Mouse (Mus musculus) testis, postnatal 14 days (tissue): Measurements from ENCODE around the gene Vangl2.

Experiments used
- DNase-seq: peaks from one replicate; pipeline ENCODE4 v3.0.0; 2021; ENCODE audit warnings: low spot score

Vangl2 gene

DNA sequence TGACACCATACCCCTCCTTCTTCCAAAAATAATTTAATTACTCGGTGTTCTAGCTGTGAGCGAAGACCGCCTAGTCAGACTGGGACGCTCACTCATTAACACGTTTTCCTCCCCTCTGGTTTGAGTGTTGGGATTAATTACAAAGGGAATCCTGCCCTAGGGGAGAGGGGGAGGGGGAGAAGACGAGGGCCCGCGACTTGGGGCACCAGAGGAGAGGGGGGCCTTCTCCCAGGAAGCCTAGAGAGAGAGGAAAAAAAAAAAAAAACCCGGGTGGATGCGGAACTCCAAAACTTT lies 488 bp downstream of the Vangl2 start:
- DNase-seq, result no peak

DNA sequence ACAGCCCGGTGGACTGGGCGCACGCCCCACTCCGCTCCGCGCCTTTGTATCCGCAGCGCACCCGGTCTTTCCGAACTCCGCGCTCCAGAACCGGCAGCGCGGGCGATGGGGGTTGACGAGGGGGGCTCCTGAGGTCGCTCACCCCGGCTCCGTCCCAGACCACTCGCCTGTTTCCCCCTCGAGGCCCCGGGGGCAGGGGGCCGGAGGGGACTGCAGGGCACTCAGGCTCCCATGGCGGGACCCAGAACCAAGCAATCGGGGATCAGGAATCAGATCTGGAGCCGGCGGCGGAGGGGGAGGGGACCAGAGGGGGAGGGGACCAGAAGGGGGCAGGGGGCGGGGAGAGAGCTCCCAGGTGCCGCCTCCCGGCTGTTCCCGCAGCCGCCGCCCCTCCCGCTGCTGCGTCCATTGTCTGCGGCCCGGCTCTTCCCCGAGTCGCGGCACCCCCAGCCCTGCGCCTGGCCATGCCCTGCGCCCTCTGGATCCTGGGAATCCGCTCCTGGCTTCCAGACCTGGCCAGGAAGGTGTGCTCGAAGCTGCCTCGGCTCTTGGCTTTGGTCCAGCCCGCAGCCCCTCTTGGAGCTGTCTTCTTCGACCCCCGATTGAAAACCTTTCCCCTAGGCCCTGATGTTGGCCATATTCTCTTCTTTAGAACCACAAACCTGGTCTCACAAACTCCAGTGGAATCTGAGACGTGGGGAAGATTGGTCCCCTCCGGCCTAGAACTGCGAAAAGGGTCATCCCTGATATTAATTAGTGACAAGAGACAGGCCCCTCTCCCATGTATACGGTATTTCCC lies 1.0 kb downstream of the Vangl2 start:
- peak; percentile 83 for DNase-seq

DNA sequence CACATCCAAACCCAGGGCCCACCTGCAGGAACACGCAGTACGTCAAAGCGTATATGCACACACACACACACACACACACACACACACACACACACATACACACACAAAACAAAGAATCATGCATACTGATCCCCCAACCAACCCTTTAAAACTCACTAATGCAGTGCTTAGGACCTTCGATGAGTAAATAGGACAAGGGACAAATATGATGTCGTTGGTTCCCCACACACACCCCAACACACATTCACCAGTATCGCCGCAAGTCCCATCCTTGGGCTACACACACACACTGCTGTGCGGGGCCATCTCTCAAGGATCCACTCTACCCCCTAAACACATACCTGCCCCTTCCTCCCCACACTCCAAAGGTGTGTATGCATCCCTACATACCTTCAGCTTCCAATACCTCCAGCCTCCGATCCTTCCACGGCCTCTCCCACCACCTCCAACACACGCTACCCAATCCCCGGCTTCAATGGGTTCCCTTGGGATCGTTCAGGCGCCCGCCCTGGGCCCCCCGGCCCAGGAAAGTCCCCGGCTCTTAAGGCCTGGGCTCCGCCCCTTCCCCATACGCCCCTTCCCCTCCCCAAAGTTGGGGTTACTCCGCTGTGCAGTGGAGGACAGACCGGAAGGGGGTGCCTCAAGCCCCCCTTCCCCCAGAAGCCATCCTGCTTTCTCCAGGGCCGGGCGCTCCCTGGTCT lies 1.9 kb downstream of the Vangl2 start:
- DNase-seq, result no peak

DNA sequence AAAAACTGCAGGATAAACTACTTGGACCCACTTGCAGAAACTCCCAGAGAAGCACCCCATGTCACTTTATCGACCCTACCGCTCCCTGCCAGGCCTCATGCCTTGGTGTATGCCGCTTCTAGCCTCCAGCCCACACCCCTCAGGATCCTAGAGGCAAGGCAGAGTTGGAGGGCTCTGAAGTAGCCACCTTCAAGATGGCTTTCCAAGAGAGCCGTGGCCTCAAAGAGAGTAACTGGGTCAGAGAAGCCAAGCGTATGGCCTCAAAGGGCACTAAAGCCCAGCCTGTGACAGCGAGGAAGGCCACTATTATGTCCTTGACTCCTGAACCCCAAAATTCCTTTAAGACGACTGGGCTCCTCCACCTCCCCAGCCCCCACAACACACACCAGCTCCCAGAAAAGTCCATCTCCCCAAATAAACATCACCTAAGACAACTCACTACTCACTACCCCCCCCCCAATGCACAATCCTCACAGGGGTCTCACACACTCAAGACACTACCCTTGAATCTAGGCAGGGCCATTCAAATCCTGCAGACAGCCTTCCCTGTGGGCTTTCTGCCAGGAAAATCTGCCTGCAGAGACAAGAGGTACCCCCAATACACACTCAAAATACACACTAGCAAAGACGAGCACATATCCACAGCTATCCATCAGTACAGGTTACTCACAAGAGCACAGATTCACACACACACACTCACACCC lies 2.9 kb downstream of the Vangl2 start:
- DNase-seq, result no peak

DNA sequence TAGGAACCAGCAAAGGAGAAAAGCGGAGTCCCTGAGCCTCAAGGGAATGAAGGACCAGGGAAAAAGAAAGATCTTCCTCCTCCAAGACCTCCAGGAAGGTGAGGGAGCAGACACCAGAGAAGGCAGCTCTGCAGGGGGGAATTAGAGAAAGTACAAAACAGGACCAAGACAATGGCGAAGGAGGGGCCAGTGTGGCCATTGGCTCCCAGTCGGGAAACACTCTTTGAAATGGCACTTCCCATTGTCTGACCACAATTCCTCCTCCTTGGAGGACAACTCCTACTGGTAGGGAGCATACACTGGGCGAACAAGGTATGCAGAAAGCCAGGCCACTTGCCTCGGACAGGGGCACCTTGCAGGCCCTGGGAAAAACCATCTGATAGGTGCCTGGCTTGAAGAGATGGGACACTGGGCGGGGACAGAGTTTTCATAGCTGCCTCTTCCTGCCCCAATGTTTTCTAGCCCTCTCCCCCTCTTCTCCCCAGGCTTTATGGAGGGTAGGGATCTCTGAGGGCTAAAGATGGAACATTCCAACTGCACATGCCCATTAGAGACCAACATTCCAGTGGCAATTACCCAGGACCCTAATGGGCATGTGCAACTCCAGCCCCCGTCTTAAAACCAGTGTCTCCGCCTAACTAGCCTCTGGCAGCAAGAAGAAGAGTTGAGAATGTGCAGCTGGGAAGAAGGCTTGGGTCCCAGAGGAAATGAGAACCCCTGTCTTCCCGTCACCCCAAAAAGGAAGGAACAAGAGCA lies 3.9 kb downstream of the Vangl2 start:
- no peak for DNase-seq

GRCm38 (mm10) chr1:172019863-172020521 lies 8.3 kb downstream of the Vangl2 start:
- no peak for DNase-seq

- DNase-seq, result no peak
Measured at GRCm38 (mm10) chr1:172019339-172019738, 8.9 kb downstream of the Vangl2 start.

- no peak for DNase-seq
Measured at GRCm38 (mm10) chr1:172018336-172019311, 9.6 kb downstream of the Vangl2 start.

DNA sequence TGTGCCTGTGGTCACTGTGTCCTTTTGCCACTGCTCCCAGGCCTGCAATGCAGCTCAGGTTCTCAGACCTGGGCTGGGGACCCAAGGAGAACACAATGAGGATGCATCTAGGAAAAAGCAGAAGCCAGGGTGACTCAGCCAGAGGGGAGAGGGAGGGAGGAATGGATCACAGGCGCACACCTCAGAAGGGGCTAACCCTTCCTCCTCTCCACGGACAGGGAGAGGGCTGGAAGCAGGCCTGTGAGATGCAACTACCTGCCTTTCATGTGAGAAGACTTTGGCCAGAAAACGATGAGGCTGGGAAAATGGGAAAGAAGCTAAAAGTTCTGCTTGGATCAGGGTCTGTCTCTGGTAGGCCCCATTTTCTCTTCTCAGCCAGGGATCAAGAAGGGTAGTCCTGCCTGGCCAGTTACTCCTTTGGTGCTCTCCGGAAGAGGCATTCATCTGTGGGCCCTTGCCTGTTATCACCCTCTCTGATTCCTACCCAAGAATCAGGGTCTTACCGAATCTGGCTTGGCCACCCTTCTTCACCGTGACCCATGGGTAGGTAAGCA lies 10.7 kb downstream of the Vangl2 start:
- no peak for DNase-seq

DNA sequence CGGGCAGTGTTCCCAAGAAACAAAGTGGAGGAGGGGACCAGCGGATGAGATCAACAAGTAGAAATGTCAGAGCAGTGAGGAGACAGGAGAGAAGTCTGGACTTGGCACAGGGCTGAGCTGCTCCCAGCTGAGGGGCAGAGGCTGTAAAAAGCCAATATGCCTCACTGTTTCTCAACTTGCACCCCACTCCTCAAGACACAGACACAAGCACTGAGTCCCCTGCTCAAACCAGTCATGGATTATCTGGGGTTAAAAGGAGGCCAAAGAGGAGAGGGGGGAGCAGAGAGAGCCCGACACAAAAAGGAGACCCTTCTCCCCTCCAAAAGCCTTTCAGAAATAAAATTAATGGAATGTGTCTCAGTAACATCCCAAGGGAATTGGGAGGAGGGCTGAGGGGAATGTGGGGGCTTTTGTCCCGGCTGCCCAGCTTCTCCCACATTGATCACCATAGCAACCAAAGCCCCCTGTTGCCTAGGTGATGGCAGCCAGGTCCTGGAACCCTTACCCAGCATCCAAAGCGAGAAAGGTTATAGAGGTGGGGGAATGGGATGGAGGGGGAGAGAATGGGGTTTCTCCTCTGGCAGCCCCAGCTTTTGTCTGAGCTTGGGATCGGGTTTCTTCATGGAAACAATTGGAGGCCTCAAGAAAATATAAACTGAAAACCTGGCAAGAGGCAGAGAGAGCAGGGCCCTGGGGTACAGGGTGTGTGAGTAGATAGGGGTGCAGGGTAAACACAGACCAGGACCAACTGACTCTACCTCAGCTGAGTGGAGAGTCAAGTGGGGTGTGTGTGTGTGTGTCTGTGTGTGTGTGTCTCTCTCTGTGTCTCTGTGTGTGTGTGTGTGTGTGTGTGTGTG lies 11.4 kb downstream of the Vangl2 start:
- DNase-seq, result no peak

GRCm38 (mm10) chr1:172016031-172016430 lies 12.2 kb downstream of the Vangl2 start:
- DNase-seq, result no peak

DNA sequence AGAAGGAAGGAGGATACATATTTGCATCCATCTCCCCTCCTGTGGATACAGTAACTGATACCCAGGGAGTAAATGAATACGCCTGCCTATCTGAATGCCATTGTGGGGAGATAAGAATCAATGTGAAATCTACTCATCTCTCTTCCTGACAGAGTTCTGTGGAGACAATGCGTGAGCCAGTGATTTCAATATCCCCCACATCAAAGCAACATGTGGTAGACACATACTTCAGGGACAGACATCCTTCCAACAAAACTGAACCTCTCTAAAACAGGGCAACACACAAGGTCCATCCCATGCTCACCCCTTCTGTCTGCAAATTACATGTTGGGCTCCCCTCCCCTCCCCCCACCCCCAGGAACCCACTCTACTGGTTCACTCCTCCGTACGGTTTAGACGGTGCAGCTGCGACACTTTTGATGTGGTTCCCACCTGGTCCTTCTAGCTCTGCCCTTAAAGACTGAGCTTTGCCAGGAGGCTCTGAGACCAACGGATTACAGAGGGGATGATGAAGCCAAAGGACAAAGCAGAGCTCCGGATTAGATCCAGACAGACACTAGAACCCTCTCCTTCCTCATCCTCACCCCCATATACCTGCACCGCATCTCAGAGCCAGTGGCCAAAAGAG lies 12.8 kb downstream of the Vangl2 start:
- DNase-seq, result no peak

GRCm38 (mm10) chr1:172014771-172015170 lies 13.5 kb downstream of the Vangl2 start:
- DNase-seq, result no peak

DNA sequence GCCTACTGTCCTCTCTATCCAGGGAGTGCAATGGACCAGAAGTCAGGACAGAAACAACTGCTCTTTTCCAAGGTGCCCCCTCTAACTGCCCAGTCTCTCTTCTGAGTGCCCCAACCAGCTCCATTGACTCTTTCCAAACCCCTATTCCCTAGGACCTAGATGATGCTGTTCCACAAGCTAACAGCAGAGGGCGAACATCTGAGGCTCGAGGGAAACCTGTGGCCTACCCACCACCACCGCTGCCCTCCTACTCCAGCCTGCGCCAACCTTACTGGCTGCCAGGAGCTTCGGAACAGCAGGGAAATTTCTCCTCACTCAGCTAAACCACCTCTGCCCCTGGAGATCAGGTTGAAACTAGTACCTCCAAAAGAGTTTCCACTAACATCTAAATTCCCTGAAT lies 16.2 kb downstream of the Vangl2 start:
- DNase-seq, result peak; percentile 39

DNA sequence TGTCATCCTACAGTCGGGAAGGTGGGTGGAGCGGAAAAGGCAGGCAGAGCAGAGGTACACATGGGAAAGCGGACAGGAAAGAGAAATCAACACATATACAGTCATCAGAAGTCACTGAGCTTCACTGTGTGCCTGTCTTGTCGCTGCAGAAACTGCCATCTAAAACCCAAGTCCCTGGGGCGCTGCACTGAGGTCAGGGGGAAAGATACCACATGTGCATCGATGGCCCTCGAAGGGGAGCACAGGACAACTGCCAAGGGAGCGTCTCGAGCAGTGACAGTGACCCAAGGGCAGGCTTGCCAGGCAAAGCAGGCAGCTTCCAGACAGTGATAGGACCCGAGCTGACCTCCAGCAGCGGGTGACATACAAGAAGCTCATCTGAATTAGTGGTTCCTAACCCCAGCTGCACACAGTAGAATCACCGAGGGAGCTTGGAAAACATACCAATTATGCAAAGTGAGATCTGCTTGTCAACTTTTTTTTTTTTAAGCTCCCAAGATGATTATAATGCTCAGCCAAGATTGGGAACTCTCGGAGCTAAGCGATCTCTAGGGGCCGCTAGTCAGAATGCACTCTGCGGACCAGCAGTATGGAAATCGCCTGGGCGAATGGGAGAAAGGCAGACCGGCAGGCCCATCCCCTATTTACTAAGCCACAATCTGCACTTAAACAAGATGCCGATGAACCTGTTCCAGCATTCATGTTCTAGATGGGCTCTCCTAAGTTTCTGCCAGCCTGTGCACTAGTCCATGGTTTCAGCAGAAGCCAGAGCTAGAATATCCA lies 18.0 kb downstream of the Vangl2 start:
- no peak for DNase-seq

DNA sequence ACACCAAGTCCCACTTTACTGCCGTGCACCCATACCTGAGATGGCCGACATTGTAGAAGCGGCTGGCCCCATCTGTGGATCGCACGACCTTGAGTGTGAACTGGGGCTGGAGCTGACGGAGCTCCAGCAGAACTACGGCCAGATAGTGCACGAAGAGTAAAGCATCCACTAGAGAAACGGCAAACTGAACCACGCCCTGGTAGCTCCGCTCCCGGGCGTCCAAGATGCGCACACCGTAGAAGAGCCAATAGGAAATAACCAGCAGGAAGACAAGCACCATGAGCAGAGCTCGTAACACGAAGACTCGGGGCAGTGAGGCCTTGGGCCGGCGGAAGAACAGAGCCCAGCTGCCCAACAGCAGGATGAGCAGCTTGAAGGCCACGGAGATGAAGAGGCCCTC lies 18.8 kb downstream of the Vangl2 start:
- no peak for DNase-seq

DNA sequence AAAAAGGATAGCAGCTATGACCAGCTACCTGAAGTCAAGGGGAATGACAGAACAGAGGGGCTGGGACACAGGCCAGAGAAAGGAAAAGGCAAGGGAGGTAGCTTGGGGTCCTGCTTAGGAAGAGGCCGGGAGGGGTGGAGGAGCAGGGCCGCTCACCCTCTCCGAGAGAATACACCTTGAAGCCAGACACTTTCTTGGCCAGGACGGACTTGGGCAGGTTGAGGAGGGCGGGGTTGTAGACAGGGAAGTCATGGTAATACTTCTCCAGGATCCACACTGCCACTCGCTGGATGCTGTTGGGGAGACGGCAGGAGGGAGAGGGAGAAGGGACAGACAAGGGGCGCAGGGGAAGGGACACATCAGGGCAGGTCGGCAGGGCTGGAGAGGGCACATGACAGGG lies 19.9 kb downstream of the Vangl2 start:
- DNase-seq, result no peak

- DNase-seq, result no peak
Measured at GRCm38 (mm10) chr1:172007761-172008160, 20.5 kb downstream of the Vangl2 start.
